Mouse (Mus musculus) CH12.LX (cell line): ENCODE measurements at regions not wholly inside any gene's neighbourhood (a gene's known extent, or its start where the extent isn't known, plus 50 kb on each side); places are given as distances from the start of the nearest gene placed in this dataset.

Experiments
- BHLHE40 ChIP-seq: IDR thresholded peaks from 2 replicates; pipeline ENCODE4 v1.6.1; 2011; ENCODE audit warnings: mild to moderate bottlenecking, low read depth, low read length, improper control_type of control experiment
- CHD2 ChIP-seq: IDR thresholded peaks from 2 replicates; pipeline ENCODE4 v1.6.1; 2011; ENCODE audit warnings: low read length, improper control_type of control experiment
- CTCF ChIP-seq, 2 experiments: IDR thresholded peaks in 1 of 2; conservative IDR thresholded peaks in 1 of 2; 2 replicates each; pipeline ENCODE4 v1.5.1; 2011 to 2012; ENCODE audit warnings: low read depth in 2 of 2, low read length in 2 of 2, improper control_type of control experiment in 1 of 2, inconsistent platforms in 1 of 2, mild to moderate bottlenecking in 1 of 2, moderate library complexity in 1 of 2
- KAT2A ChIP-seq: IDR thresholded peaks from 2 replicates; pipeline ENCODE4 v1.6.1; 2012; ENCODE audit warnings: low read length, improper control_type of control experiment, inconsistent platforms; ENCODE audit not compliant: insufficient replicate concordance
- MAX ChIP-seq: IDR thresholded peaks from 2 replicates; pipeline ENCODE4 v1.6.1; 2011; ENCODE audit warnings: low read length, improper control_type of control experiment
- POLR2A ChIP-seq: IDR thresholded peaks from 2 replicates; pipeline ENCODE4 v1.6.1; 2011; ENCODE audit warnings: low read depth, mild to moderate bottlenecking, improper control_type of control experiment, low read length
- RAD21 ChIP-seq: IDR thresholded peaks from 2 replicates; pipeline ENCODE4 v1.6.1; 2011; ENCODE audit warnings: low read depth, mild to moderate bottlenecking, low read length, improper control_type of control experiment, moderate library complexity
- SMC3 ChIP-seq: IDR thresholded peaks from 2 replicates; pipeline ENCODE4 v1.6.1; 2011; ENCODE audit warnings: low read depth, low read length, improper control_type of control experiment
- ZMIZ1 ChIP-seq: IDR thresholded peaks from 2 replicates; pipeline ENCODE4 v1.6.1; 2012; ENCODE audit warnings: low read depth, mild to moderate bottlenecking, inconsistent platforms, low read length, improper control_type of control experiment

DNA sequence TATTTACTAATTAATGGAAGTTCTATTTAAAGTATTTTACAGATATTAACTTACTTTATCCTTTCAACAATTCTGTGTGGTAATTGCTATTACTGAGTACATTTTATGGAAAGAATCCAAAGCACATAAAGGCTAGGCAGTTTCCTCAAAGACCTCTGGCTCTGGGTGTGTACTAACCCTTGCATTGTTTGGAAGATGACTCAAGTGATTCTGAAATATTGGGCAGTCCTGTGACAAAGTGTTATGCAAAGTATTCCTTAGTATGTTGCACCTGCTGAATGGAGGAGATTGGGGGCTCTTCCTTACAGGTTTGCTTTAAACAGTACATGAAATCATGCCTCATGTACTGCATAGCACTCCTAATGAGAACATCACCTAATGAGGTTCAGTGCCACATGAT lies 231.4 kb downstream of the 9330182O14Rik start:
- TF ChIP-seq POLR2A (no peak), CHD2 (no peak), KAT2A (no peak), CTCF (conservative IDR thresholded peaks at IDR 0.05 in 1 of 2, IDR thresholded peaks at IDR 0.05 in 1 of 2; ENCODE audit: low read depth in 2 of 2, low read length in 2 of 2) (no peak), RAD21 (no peak), BHLHE40 (no peak), MAX (no peak), ZMIZ1 (no peak), SMC3 (no peak)
